21 mouse cellular contexts compared by ENCODE assay signal in genomic region chr2:26461667-26462066, GRCm38 (mm10). TPM values are rescaled to one million over a fixed set of nuclear protein-coding genes. Genes with fewer than 3 reads are reported as not detected.
A peak's percentile ranks its signal among the peaks of the same experiment; 100 is the strongest.
DNase-seq lines count a peak whose midpoint lies in the region; ATAC-seq lines count a peak whose summit lies in the region.
"Had no signal": no experiment of that assay in that cellular context is flagged by ENCODE, and none has a peak within 500 bp of the region (broad histone marks: within the 10 kb centered on the region; RNA-seq: fewer than 3 reads in every experiment).

No protein-coding gene starts in this region.

- H3K9me3 ChIP-seq in limb, embryonic 15.5 days: no peaks in the 10 kb centered on the region
- no peaks in the 10 kb centered on the region for H3K9me3 ChIP-seq in limb, embryonic 10.5 days (replicated peaks)
- H3K9me3 ChIP-seq in neural tube, embryonic 13.5 days: no peaks in the 10 kb centered on the region
- H3K9me3 ChIP-seq in neural tube, embryonic 15.5 days (replicated peaks): no peaks in the 10 kb centered on the region
- no peaks in the 10 kb centered on the region for H3K9me3 ChIP-seq in hindbrain, embryonic 13.5 days
- H3K9me3 ChIP-seq: forebrain, embryonic 10.5 days; lung, embryonic 15.5 days had no signal

- no peak for ATAC-seq in limb, embryonic 15.5 days (ENCODE audit: insufficient number of reproducible peaks, low FRiP score, low TSS enrichment, low read depth)
- ATAC-seq in neural tube, embryonic 13.5 days (ENCODE audit: low read depth): no peak
- no peak for ATAC-seq in neural tube, embryonic 15.5 days (ENCODE audit: low FRiP score)
- ATAC-seq in hindbrain, embryonic 13.5 days (ENCODE audit: low FRiP score): no peak
- ATAC-seq: hindbrain, embryonic 16.5 days; intestine, embryonic 16.5 days had no signal

- peaks cover 84% of the 10 kb centered on the region for H3K36me3 ChIP-seq in limb, embryonic 15.5 days
- peaks cover 82% of the 10 kb centered on the region for H3K36me3 ChIP-seq in limb, embryonic 10.5 days
- peaks cover 76% of the 10 kb centered on the region for H3K36me3 ChIP-seq in neural tube, embryonic 13.5 days
- peaks cover 28% of the 10 kb centered on the region for H3K36me3 ChIP-seq in neural tube, embryonic 15.5 days
- H3K36me3 ChIP-seq in hindbrain, embryonic 13.5 days: peaks cover 71% of the 10 kb centered on the region

- H3K4me3 ChIP-seq in limb, embryonic 15.5 days: no peak overlapping the region
- H3K4me3 ChIP-seq in limb, embryonic 10.5 days: no peak overlapping the region
- no peak overlapping the region for H3K4me3 ChIP-seq in neural tube, embryonic 13.5 days
- H3K4me3 ChIP-seq in neural tube, embryonic 15.5 days (replicated peaks): no peak overlapping the region
- H3K4me3 ChIP-seq in hindbrain, embryonic 13.5 days: no peak overlapping the region
- H3K4me3 ChIP-seq: forebrain, embryonic 10.5 days; lung, embryonic 15.5 days had no signal

- no peaks in the 10 kb centered on the region for H3K27me3 ChIP-seq in limb, embryonic 15.5 days
- H3K27me3 ChIP-seq in limb, embryonic 10.5 days (ENCODE audit: low read depth, poor library complexity, severe bottlenecking): no peaks in the 10 kb centered on the region
- no peaks in the 10 kb centered on the region for H3K27me3 ChIP-seq in neural tube, embryonic 13.5 days
- no peaks in the 10 kb centered on the region for H3K27me3 ChIP-seq in neural tube, embryonic 15.5 days (replicated peaks)
- no peaks in the 10 kb centered on the region for H3K27me3 ChIP-seq in hindbrain, embryonic 13.5 days
- H3K27me3 ChIP-seq: lung, embryonic 15.5 days had no signal

- H3K4me2 ChIP-seq in limb, embryonic 15.5 days: no peak overlapping the region
- no peak overlapping the region for H3K4me2 ChIP-seq in neural tube, embryonic 13.5 days
- H3K4me2 ChIP-seq in neural tube, embryonic 15.5 days: no peak overlapping the region
- H3K4me2 ChIP-seq in hindbrain, embryonic 13.5 days: no peak overlapping the region
- H3K4me2 ChIP-seq: lung, embryonic 15.5 days; midbrain, embryonic 11.5 days had no signal

- H3K4me1 ChIP-seq in limb, embryonic 15.5 days: peaks cover 25% of the 10 kb centered on the region
- peaks cover 29% of the 10 kb centered on the region for H3K4me1 ChIP-seq in limb, embryonic 10.5 days
- H3K4me1 ChIP-seq in neural tube, embryonic 13.5 days (replicated peaks): peaks cover 18% of the 10 kb centered on the region
- H3K4me1 ChIP-seq in neural tube, embryonic 15.5 days: peaks cover 8% of the 10 kb centered on the region; the same call in 1 of the 2 replicates
- peaks cover 23% of the 10 kb centered on the region for H3K4me1 ChIP-seq in hindbrain, embryonic 13.5 days (replicated peaks)

- 89% methylated on average over 5 of the region's 5 CpGs for WGBS in limb, embryonic 15.5 days
- 92% methylated on average over 5 of the region's 5 CpGs for WGBS in limb, embryonic 10.5 days
- whole genome bisulfite sequencing in neural tube, embryonic 13.5 days: 89% methylated on average over 5 of the region's 5 CpGs
- 87% methylated on average over 5 of the region's 5 CpGs for WGBS in neural tube, embryonic 15.5 days
- 86% methylated on average over 5 of the region's 5 CpGs for WGBS in hindbrain, embryonic 13.5 days

- H3K27ac ChIP-seq in limb, embryonic 15.5 days: 0 out of 2 replicates have a peak overlapping the region, but pooled peaks have one; percentile 17
- H3K27ac ChIP-seq in limb, embryonic 10.5 days: no peak overlapping the region
- 0 out of 2 replicates have a peak overlapping the region, but pooled peaks have one; percentile 2 for H3K27ac ChIP-seq in neural tube, embryonic 13.5 days (replicated peaks)
- no peak overlapping the region for H3K27ac ChIP-seq in neural tube, embryonic 15.5 days (replicated peaks)
- H3K27ac ChIP-seq in hindbrain, embryonic 13.5 days: no peak overlapping the region; the same call in 1 of the 2 replicates
- H3K27ac ChIP-seq: forebrain, embryonic 10.5 days; lung, embryonic 15.5 days had no signal

- DNase-seq in limb, embryonic 10.5 days (ENCODE audit: low spot score): no peak
- peak; percentile 73 for DNase-seq in kidney, postnatal 14 days
- DNase-seq in cerebellum, adult 9-11 months: no peak
- DNase-seq: adrenal gland, postnatal 25 days; cerebellum, adult 11-12 months; cerebellum, postnatal 36 days; gastrocnemius, postnatal 10 days; heart, adult 11 months; heart, postnatal 4 days; retina, postnatal 1 day; right cerebral cortex, postnatal 4 days; thymus, adult 2 months had no signal

- no peak overlapping the region for H3K9ac ChIP-seq in limb, embryonic 15.5 days
- H3K9ac ChIP-seq in neural tube, embryonic 13.5 days: no peak overlapping the region
- no peak overlapping the region for H3K9ac ChIP-seq in neural tube, embryonic 15.5 days (replicated peaks)
- no peak overlapping the region for H3K9ac ChIP-seq in hindbrain, embryonic 13.5 days
- H3K9ac ChIP-seq: lung, embryonic 15.5 days had no signal

RNA-seq across cellular contexts. Expression of gene Sec16a, which starts 16.7 kb away (rescaled TPM):
- polyA plus RNA-seq in limb, embryonic 15.5 days (2015; fragmentation: Nextera tagmentation; extraction: Ambion mirVana): 26.2 and 30.5 TPM in 2 replicates
- 29.4 and 37.1 TPM in 2 replicates for polyA plus RNA-seq in limb, embryonic 10.5 days (2016; fragmentation: Nextera tagmentation; extraction: Ambion mirVana)
- 18.4 and 20.7 TPM in 2 replicates for polyA plus RNA-seq in neural tube, embryonic 13.5 days (2015; fragmentation: Nextera tagmentation; extraction: Ambion mirVana)
- 16.7 and 17.2 TPM in 2 replicates for polyA plus RNA-seq in neural tube, embryonic 15.5 days (2015; fragmentation: Nextera tagmentation; extraction: Ambion mirVana)
- polyA plus RNA-seq in hindbrain, embryonic 13.5 days (2015; fragmentation: Nextera tagmentation; extraction: Ambion mirVana): 18.3 and 18.5 TPM in 2 replicates

RNA-seq across cellular contexts. Expression of gene Inpp5e, which starts 52.7 kb away (rescaled TPM):
- 17.1 and 19.6 TPM in 2 replicates for polyA plus RNA-seq in limb, embryonic 15.5 days (2015; fragmentation: Nextera tagmentation; extraction: Ambion mirVana)
- polyA plus RNA-seq in limb, embryonic 10.5 days (2016; fragmentation: Nextera tagmentation; extraction: Ambion mirVana): 30.6 and 35.3 TPM in 2 replicates
- 24.6 and 25.5 TPM in 2 replicates for polyA plus RNA-seq in neural tube, embryonic 13.5 days (2015; fragmentation: Nextera tagmentation; extraction: Ambion mirVana)
- polyA plus RNA-seq in neural tube, embryonic 15.5 days (2015; fragmentation: Nextera tagmentation; extraction: Ambion mirVana): 23.4 and 23.9 TPM in 2 replicates
- 24.9 and 27.0 TPM in 2 replicates for polyA plus RNA-seq in hindbrain, embryonic 13.5 days (2015; fragmentation: Nextera tagmentation; extraction: Ambion mirVana)

RNA-seq across cellular contexts. Expression of gene Notch1, which starts 54.8 kb away (rescaled TPM):
- 23.1 and 24.3 TPM in 2 replicates for polyA plus RNA-seq in limb, embryonic 15.5 days (2015; fragmentation: Nextera tagmentation; extraction: Ambion mirVana)
- polyA plus RNA-seq in limb, embryonic 10.5 days (2016; fragmentation: Nextera tagmentation; extraction: Ambion mirVana): 8.5 and 11.8 TPM in 2 replicates
- 19.3 and 20.5 TPM in 2 replicates for polyA plus RNA-seq in neural tube, embryonic 13.5 days (2015; fragmentation: Nextera tagmentation; extraction: Ambion mirVana)
- polyA plus RNA-seq in neural tube, embryonic 15.5 days (2015; fragmentation: Nextera tagmentation; extraction: Ambion mirVana): 11.7 and 22.6 TPM in 2 replicates
- 17.5 and 19.2 TPM in 2 replicates for polyA plus RNA-seq in hindbrain, embryonic 13.5 days (2015; fragmentation: Nextera tagmentation; extraction: Ambion mirVana)

Comparison
In these comparisons a context has a peak if more than half of its experiments do, and no peak if none do; other contexts are left out.
1. H3K27ac ChIP-seq: peak in limb, embryonic 15.5 days (single experiment) and neural tube, embryonic 13.5 days (single experiment); none in limb, embryonic 10.5 days (single experiment), neural tube, embryonic 15.5 days (single experiment) and hindbrain, embryonic 13.5 days (single experiment).